In the genomic region with DNA sequence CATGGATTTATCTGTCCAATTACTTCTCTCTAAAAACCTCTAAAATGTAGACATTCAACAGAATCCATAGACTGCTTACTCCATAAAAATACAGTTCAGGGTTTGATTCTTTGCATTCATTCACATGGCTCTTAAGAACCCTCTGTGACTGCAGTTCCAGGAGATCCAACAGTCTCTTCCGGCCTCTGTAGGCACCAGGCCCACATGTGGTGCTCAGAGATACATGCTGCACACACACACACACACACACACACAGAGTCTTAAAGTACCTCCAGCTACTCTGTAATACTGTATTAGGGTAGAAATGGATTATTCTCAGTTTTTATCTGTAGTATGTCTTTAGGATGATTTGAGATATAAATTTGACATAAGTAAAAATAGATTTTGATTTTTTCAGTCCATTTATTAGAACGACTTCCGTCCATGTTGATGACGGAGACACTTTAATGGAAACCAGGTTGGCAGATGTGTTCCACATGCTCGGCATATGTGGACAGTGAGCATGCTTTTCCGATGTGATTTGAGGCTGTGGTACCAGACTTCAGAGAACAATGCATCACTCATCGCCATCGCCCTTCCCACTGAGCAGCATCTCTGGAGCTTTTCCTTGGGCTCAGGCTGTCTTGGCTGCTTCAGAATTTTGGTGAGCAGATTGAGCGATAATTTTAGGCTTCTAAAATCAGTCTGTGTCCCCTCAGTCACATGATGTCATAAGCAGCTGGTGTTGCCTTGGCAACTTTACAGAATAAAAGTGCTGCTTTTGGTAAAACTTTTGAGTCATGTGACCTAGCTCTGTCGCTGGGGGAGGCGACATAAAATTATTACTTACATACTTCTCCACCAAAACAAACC, we compare ENCODE assay signal across 9 mouse cellular contexts. TPM values are rescaled to one million over a fixed set of nuclear protein-coding genes. Genes with fewer than 3 reads are reported as not detected.
DNase-seq lines count a peak whose midpoint lies in the region; ATAC-seq and TF ChIP-seq lines count a peak whose summit lies in the region.
"Had no signal": no experiment of that assay in that cellular context is flagged by ENCODE, and none has a peak within 500 bp of the region (broad histone marks: within the 10 kb centered on the region; RNA-seq: fewer than 3 reads in every experiment).

No protein-coding gene starts in this region.

- no peak overlapping the region for H3K27ac ChIP-seq in midbrain, embryonic 11.5 days (ENCODE audit: low read depth, low read length)
- H3K27ac ChIP-seq in midbrain, embryonic 14.5 days (replicated peaks; ENCODE audit: low read depth, low read length), result no peak overlapping the region
- H3K27ac ChIP-seq in midbrain, postnatal 0 days (ENCODE audit: low read depth, low read length), result no peak overlapping the region
- H3K27ac ChIP-seq: heart, embryonic 15.5 days had no signal

- peak; percentile 84 for DNase-seq in midbrain, embryonic 11.5 days (ENCODE audit: low spot score, missing footprints)
- DNase-seq in midbrain, embryonic 14.5 days, result no peak
- peak; percentile 71 for DNase-seq in forelimb bud, embryonic 11.5 days (ENCODE audit: low read depth, low spot score)
- DNase-seq in left cerebral cortex, adult 18-20 months (ENCODE audit: low spot score in 2 of 2), result peak; percentile 65 to 80
- DNase-seq in skeletal muscle tissue, adult 2 months (ENCODE audit: low read depth, low spot score), result peak; percentile 36
- DNase-seq in midbrain, postnatal 0 days (ENCODE audit: low spot score), result no peak
- DNase-seq in adrenal gland, postnatal 36 days, result no peak
- no peak for DNase-seq in spleen, adult 18-20 months

- no peak overlapping the region for H3K4me3 ChIP-seq in midbrain, embryonic 11.5 days (ENCODE audit: low read depth, low read length)
- no peak overlapping the region for H3K4me3 ChIP-seq in midbrain, embryonic 14.5 days (replicated peaks; ENCODE audit: low read depth, low read length)
- no peak overlapping the region for H3K4me3 ChIP-seq in midbrain, postnatal 0 days (ENCODE audit: low read depth, low read length)
- H3K4me3 ChIP-seq: heart, embryonic 15.5 days had no signal

- H3K9ac ChIP-seq in midbrain, embryonic 11.5 days (ENCODE audit: low read length), result no peak overlapping the region
- no peak overlapping the region for H3K9ac ChIP-seq in midbrain, embryonic 14.5 days (replicated peaks; ENCODE audit: low read length)
- H3K9ac ChIP-seq in midbrain, postnatal 0 days (replicated peaks; ENCODE audit: low read length, poor library complexity, severe bottlenecking), result no peak overlapping the region
- H3K9ac ChIP-seq: heart, embryonic 15.5 days had no signal

- H3K9me3 ChIP-seq in midbrain, embryonic 11.5 days (ENCODE audit: control insufficient read depth, low read length), result no peaks in the 10 kb centered on the region; the same call in 1 of the 2 replicates
- no peaks in the 10 kb centered on the region for H3K9me3 ChIP-seq in midbrain, embryonic 14.5 days (ENCODE audit: control insufficient read depth, low read length)
- H3K9me3 ChIP-seq in midbrain, postnatal 0 days (ENCODE audit: low read length), result no peaks in the 10 kb centered on the region
- H3K9me3 ChIP-seq: heart, embryonic 15.5 days had no signal

- no peak for TF ChIP-seq CTCF in midbrain, postnatal 0 days (IDR thresholded peaks at IDR 0.05)

- H3K27me3 ChIP-seq in midbrain, embryonic 11.5 days (ENCODE audit: control insufficient read depth, insufficient read depth, low read length), result no peaks in the 10 kb centered on the region
- H3K27me3 ChIP-seq in midbrain, embryonic 14.5 days (ENCODE audit: control insufficient read depth, insufficient read depth, low read length), result no peaks in the 10 kb centered on the region
- H3K27me3 ChIP-seq in midbrain, postnatal 0 days (ENCODE audit: insufficient read depth, low read length), result no peaks in the 10 kb centered on the region
- H3K27me3 ChIP-seq: heart, embryonic 15.5 days had no signal

- no peaks in the 10 kb centered on the region for H3K36me3 ChIP-seq in midbrain, embryonic 11.5 days (ENCODE audit: control insufficient read depth, insufficient read depth, low read length)
- no peaks in the 10 kb centered on the region for H3K36me3 ChIP-seq in midbrain, embryonic 14.5 days (ENCODE audit: control insufficient read depth, insufficient read depth, low read length)
- no peaks in the 10 kb centered on the region for H3K36me3 ChIP-seq in midbrain, postnatal 0 days (ENCODE audit: insufficient read depth, low read length)
- H3K36me3 ChIP-seq: heart, embryonic 15.5 days had no signal

- no peak overlapping the region for H3K4me2 ChIP-seq in midbrain, embryonic 11.5 days
- H3K4me2 ChIP-seq in midbrain, embryonic 14.5 days (ENCODE audit: low read length), result no peak overlapping the region
- H3K4me2 ChIP-seq in midbrain, postnatal 0 days (ENCODE audit: low read depth, low read length, poor library complexity, severe bottlenecking), result no peak overlapping the region
- H3K4me2 ChIP-seq: heart, embryonic 15.5 days had no signal

- H3K4me1 ChIP-seq in midbrain, embryonic 11.5 days (ENCODE audit: control insufficient read depth, insufficient read depth, low read length), result no peaks in the 10 kb centered on the region
- H3K4me1 ChIP-seq in midbrain, embryonic 14.5 days (ENCODE audit: control insufficient read depth, insufficient read depth, low read length), result no peaks in the 10 kb centered on the region
- H3K4me1 ChIP-seq in midbrain, postnatal 0 days (ENCODE audit: insufficient read depth, low read length), result no peaks in the 10 kb centered on the region
- H3K4me1 ChIP-seq: heart, embryonic 15.5 days had no signal

- 80% methylated on average over 11 of the region's 11 CpGs for WGBS in midbrain, embryonic 11.5 days
- 92% methylated on average over 11 of the region's 11 CpGs for WGBS in midbrain, embryonic 14.5 days
- 80% methylated on average over 11 of the region's 11 CpGs for WGBS in midbrain, postnatal 0 days

- ATAC-seq in midbrain, embryonic 11.5 days (ENCODE audit: low FRiP score), result no peak
- no peak for ATAC-seq in midbrain, embryonic 14.5 days (ENCODE audit: low FRiP score, low TSS enrichment)
- ATAC-seq in midbrain, postnatal 0 days (ENCODE audit: low FRiP score), result no peak

RNA-seq across cellular contexts. Expression of a gene that starts 56.3 kb away (rescaled TPM):
- 31.6 and 35.5 TPM in 2 replicates for polyA plus RNA-seq in midbrain, embryonic 11.5 days (2014; fragmentation: Nextera tagmentation; extraction: Ambion mirVana)
- polyA plus RNA-seq in midbrain, embryonic 14.5 days (2014; fragmentation: Nextera tagmentation; extraction: Ambion mirVana), result 50.8 and 51.8 TPM in 2 replicates
- total RNA-seq in left cerebral cortex, adult 18-20 months (2021), result 10 to 100 TPM; 18.7 to 20.2 TPM
- 101 and 105 TPM in 2 replicates for total RNA-seq in midbrain, postnatal 0 days (2014; rRNA removed)
- 14.5 and 17.1 TPM in 2 replicates for polyA plus RNA-seq in midbrain, postnatal 0 days (2015; fragmentation: Nextera tagmentation; extraction: Ambion mirVana)
- 1 to 10 TPM; 2.0 to 2.1 TPM for total RNA-seq in adrenal gland, postnatal 36 days (2021)

Comparison
In these comparisons a context has a peak if more than half of its experiments do, and no peak if none do; other contexts are left out.
1. DNase-seq: peak in midbrain, embryonic 11.5 days (single experiment), forelimb bud, embryonic 11.5 days (single experiment), left cerebral cortex, adult 18-20 months (2 of 2) and skeletal muscle tissue, adult 2 months (single experiment); none in midbrain, embryonic 14.5 days (single experiment), midbrain, postnatal 0 days (single experiment), adrenal gland, postnatal 36 days (0 of 2) and spleen, adult 18-20 months (0 of 2).
2. RNA of a gene that starts 56.3 kb away (total RNA-seq): 101 to 105 TPM in midbrain, postnatal 0 days and 18.7 to 20.2 TPM in left cerebral cortex, adult 18-20 months; 2.0 to 2.1 TPM in adrenal gland, postnatal 36 days; every median in the first group is over 4 times any median in the second.